Mouse (Mus musculus) C2C12 (cell line): ENCODE measurements around the gene Krt33b.

Experiments used
- CEBPB ChIP-seq: IDR thresholded peaks from one replicate; pipeline ENCODE4 v1.6.1; 2011; ENCODE audit warnings: low read depth, mild to moderate bottlenecking, control low read depth, moderate library complexity
- CTCF ChIP-seq: IDR thresholded peaks from one replicate; pipeline ENCODE4 v1.5.1; 2011; ENCODE audit not compliant: control insufficient read depth, insufficient read depth, insufficient read length
- FOSL1 ChIP-seq: IDR thresholded peaks from one replicate; pipeline ENCODE4 v1.8.0; 2011; ENCODE audit warnings: mild to moderate bottlenecking, low read length; ENCODE audit not compliant: poor library complexity, insufficient read depth, severe bottlenecking
- MYOD1 ChIP-seq: IDR thresholded peaks from one replicate; pipeline ENCODE4 v1.6.1; 2011; ENCODE audit warnings: low read depth; ENCODE audit not compliant: control insufficient read depth, insufficient read length
- MYOG ChIP-seq: IDR thresholded peaks from one replicate; pipeline ENCODE4 v1.6.1; 2011; ENCODE audit not compliant: control insufficient read depth, insufficient read length; ENCODE audit errors: extremely low read depth
- USF1 ChIP-seq: IDR thresholded peaks from one replicate; pipeline ENCODE4 v1.6.1; 2011; ENCODE audit warnings: low read depth, mild to moderate bottlenecking, control low read depth, moderate library complexity

- TF ChIP-seq CTCF (no peak), CEBPB (no peak), USF1 (no peak), MYOD1 (no peak), MYOG (no peak), FOSL1 (no peak)
These were observed 15.9 kb downstream of the Krt33b start for GRCm38 (mm10) chr11:100013691-100014171.
